Mouse (Mus musculus): ENCODE data around the gene Amdhd1.
A peak's percentile ranks its signal among the peaks of the same experiment; 100 is the strongest.

Amdhd1 gene

DNA sequence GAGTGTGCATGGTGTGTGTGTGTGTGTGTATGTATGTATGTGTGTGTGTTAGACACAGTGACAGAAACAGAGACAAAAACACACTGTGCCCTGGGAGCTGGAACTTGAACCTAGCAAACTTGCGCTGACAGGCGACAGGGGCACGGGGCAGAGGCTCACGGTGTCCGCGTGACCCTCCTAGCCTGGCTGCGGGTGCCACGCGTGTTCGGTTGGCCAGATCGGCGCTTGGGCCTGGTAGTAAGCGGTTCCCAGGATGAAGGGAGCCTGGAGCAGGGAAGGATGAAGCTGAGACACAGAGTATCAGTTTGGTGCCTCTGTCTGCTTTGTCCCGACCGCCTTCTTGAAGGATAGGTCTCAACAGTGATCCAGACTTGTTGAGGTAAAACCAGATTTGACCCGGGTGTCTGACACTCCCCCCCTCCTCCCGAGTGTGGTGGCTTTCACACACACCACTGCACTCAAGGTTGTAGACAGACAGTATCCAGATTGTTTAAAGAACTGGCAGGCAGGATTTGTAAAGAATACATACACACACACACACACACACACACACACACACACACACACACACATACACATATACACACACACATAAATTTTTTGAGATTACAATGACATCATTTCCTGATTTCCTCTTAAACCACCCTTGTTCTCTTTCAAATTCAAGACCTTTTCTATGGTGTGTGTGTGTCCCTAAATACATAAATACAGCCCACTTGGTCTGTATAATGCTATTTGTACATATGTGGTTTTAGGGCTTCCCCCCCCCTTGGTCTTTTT, 788 bp upstream of the Amdhd1 start, which contains the start of gene Ccdc38:
Gene Ccdc38, plus strand, starts transcription at position 202 of the 780 bp plus-strand sequence.
- DNase-seq (ENCODE audit: low read depth) = peak; percentile 77

DNA sequence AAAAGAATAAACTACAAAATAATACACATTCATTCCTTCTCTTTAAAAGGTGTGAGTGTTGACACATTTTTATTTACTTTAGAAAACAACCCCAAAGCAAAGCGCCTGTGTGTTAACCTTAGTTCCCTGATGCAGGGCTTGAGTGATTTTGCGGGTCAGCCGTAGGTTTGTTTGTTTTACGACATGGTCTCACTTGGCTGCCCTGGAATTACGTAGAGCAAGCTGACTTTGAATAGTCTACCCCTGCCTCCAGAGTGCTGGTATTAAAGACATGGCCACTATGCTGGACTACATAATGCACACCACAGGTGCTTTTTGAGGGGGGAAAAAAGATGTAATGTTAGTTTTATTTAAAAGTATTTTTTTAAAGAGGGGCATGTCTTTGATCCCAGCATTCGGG, 1.0 kb downstream of the Amdhd1 start:
- no peak for DNase-seq (ENCODE audit: low read depth)

DNA sequence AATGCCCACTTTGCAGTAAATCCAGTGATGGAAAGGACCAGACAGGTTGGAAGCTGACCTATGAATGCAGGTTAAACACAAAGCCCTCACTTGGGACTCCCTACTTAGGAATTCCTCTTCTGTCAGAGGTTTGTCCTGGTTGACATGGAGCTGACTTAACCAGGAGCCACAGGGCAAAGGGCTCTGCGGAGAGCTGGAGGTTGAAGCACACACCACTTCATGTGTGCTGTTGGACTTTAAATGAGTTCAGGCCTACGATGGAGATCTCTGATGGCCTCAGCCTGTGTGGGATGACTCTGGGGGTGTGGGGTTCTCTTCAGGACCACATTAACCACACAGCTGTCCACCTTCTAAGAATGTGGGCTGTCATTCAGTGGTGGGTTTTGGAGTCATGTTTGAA, 1.5 kb downstream of the Amdhd1 start:
- DNase-seq (ENCODE audit: low read depth) = no peak

DNA sequence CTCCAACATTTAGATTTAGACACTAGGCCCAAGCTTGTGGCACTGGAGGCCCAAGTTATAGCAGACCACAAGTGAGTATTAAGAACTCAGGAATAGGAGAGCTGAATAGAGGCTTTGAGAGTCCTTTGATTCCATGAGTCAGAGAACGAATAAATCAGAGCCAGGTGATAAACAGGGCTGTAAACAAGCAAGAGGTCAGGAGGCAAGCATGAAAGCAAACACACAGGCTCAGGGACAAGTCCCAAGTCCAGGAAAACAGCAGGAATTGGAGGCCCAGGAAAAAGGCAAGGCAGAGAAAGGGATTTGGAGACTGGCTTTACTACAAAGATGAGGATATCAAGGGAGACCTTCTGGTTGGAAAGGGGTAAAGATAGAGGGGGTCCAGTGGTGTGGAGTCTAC, 14.5 kb downstream of the Amdhd1 start:
- DNase-seq (ENCODE audit: low read depth) = no peak

DNA sequence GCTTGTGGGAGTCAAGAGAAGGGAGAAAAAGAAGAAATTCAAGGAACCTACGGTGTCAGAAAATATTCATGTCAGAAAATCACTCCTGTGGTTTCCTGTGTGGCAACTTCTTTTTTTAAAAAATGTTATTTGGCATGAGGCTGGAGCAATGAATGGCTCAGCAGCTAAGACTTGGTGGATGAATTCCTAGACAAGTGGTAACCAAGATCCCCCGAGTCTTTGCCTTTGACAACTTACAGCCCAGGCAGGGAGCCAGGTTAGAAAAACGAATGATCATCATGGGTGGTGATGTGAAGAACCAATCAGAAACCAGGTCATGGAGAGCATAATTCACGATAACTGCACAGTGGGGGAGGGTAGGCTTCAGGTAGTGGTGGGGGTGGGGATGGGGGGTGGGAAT, 18.8 kb downstream of the Amdhd1 start:
- DNase-seq (ENCODE audit: low read depth) = no peak

DNA sequence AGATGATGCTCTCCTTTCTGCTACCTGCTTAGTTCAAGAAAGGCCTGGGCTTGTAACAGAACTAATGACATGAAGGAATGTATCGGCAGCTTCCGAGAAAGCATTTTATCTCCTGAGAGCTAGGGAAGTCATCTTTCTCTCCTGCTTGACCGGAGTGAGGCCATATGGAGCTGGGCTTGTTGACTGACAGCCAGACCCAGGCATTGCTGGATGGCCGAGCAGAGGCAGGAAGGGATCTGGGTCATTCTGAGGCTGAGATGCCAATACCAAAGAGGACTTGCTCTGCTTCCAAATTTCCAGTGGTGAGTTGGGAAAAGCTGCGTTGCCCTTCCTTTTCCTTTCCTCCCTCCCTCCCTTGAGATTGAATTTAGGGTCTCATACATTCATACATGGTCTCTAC, 20.1 kb downstream of the Amdhd1 start:
- DNase-seq (ENCODE audit: low read depth) = no peak

DNA sequence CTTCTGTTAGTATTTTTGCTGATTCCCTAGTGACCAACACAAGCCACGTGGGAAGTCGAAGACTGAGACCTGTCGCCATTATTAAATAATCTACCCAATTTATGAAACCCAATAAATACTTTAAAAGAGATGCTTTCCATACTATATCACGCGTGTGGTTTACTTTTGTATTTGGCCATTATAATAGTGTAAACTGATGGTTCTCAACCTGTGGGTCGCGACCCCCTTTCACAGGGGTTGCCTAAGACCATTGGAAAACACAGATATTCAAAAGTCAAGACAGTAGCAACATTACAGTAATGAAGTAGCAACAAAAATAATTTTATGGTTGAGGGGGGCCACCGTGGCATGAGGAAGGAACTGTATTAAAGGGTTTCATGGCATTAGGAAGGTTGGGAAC, 20.7 kb downstream of the Amdhd1 start:
- DNase-seq (ENCODE audit: low read depth) = no peak

DNA sequence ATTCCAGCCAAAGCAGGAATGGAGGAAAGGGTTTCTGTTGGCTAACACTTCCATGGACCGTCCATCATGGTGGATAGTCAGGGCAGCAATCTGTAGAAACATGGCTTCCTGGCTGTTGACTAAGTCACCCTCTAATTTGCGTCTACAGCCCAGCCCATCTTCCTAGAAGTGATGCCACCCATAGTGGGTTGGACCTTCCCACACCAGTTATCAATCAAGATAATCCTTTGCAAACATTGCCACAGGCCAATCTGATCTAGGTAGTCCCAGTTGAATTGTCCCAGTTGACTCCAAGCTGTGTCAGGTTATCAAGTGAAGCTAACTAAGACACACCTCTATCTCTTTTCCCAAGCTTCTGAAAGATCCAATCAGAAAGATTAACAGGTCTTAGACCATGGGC, 21.2 kb downstream of the Amdhd1 start:
- DNase-seq (ENCODE audit: low read depth) = no peak

DNA sequence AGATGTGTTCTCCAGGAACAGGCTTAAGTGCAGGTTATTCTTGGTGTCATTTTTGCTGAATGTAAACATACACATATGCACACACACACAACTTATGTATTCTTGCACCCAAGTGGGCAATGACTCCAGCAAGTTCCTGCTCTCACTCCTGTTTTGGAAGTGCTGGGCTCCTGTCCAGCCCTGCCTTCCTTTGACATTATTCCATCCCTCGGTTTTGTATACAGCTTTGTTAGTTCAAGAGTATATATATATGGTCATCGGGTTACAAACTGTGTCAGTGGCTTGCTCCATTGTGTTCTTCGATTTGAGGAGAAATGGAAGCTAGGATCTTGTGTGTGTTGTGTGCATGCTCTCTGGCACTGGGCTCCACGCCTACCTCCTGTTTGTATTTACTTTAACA, 21.6 kb downstream of the Amdhd1 start:
- DNase-seq (ENCODE audit: low read depth) = no peak

DNA sequence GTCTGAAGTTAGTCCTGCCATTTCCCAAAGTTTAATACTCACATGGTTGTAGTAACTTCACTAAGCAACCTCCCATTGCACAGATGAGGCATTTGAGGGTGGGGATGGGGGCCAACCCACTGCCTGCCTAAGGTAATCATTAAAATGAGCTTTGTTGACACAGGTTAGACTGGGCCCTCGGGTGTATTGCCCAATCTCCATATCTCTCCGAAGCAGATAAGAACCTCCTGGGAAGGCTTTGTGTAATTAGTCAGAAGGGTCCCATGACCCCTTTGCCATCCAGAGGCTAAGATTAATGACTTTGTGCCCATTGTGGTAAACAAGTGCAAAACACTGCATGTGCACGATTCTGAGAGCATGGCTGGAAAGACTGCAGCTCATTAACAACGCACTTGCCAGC, 22.1 kb downstream of the Amdhd1 start:
- no peak for DNase-seq (ENCODE audit: low read depth)

DNA sequence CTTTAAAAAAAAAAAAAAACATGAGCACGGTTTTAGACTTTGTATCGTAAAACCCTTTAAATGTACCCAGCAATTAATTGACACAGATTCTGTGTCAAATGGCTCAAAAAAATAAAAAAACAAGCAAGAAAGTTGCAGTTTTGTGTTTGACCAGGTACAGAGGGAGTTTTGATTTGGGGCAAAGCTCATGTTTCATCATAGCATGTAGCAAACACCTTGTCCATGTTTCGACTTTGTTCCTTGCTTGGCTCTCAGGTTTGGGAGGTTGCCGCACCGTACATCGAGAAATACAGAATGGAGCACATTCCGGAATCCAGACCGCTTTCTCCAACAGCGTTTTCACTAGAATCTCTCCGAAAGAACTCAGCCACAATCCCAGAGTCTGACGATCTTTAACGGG, 23.9 kb downstream of the Amdhd1 start:
- no peak for DNase-seq (ENCODE audit: low read depth)

DNA sequence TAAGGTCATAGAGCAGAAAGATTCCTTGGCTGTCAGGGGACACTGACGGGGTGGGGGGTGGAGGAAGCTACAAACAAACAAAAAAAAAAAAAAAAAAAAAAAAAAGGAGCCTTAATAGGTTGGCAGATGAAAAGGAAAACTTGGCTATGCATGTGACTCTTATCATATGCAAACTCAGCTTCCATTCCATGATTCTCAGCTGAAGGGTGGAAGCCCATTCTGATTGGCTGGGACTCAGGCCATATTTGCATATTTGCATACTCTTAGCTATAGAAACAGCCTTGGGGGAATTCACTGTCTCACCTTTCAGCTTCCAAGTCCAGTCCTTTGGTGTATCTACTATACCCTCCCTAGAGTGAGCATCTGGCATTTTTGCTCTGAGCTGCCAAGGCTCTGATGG, 24.4 kb downstream of the Amdhd1 start:
- DNase-seq (ENCODE audit: low read depth) = no peak

DNA sequence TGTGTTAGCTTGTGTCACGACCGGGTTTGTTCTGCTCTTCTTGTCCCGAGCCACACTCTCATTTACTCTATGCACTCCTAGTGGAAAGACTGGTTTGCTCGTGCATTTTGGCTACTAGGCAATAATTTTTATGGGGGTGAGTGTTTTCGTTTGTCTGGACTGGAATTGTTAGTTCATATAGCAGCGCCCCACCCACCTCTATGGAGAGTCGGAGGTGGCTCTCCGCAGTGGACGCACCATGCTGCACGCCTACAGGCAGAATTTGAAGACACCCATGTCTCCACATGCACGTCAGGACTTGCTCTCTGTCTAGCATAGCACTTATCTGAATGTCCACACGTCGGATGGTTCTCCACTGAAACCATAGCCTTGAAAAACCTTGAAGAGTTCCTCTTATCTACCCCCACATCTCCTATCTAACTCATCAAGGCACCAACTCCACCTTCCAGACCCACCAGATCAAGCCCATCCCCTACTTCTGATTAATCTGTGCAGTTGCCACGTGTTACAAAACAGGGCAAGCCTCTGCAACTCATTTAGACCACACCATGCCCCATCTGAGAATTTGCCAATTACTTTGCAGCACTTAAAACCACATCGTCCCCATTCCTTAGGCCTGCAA, 30.2 kb downstream of the Amdhd1 start:
- DNase-seq (ENCODE audit: low read depth) = no peak

DNA sequence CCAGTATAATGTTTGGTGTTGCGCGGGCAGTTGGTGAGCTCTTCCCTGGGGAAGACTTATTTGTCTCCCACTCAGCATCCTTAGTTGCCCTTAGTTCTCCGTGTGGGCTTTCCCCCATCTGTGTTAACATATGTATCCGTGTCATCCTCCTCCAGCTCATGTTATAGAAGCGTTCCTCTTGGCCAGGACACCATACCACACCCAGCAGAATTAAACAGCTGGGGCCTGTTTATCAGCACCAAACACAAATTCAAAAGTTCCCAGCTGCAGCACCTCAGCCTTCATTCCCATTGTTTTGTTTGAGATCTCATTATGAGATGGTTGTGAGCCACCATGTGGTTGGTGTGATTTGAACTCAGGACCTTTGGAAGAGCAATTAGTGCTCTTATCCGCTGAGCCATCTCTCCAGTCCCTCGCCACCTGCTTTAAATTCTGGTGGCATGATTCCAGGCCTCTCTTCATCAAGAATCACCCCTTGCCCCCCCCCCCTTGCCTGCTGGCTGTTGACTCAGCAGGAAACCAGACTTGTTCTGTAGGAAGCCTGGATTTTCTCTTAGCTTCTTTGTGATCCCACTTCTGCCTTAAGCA, 31.4 kb downstream of the Amdhd1 start:
- no peak for DNase-seq (ENCODE audit: low read depth)

DNA sequence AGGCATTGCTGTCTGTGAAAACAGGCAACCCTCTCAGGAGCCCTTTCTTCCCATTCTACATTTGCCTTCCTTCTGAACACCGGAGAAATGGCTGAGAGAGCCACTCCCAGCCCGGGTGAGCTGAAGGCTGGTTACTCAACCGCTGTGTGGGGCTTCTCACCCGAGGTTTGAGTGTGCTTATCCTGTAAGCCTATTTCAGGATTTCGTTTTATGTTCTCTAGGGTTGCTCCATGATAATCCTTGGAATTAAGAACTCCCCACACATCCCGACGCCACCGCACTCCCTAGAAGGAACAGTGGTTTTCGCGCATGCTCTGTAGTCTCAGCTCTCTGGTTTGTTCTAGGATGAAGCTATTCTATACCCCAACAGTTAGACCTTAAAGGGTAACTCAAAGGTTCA, 38.5 kb downstream of the Amdhd1 start:
- DNase-seq (ENCODE audit: low read depth) = no peak

DNA sequence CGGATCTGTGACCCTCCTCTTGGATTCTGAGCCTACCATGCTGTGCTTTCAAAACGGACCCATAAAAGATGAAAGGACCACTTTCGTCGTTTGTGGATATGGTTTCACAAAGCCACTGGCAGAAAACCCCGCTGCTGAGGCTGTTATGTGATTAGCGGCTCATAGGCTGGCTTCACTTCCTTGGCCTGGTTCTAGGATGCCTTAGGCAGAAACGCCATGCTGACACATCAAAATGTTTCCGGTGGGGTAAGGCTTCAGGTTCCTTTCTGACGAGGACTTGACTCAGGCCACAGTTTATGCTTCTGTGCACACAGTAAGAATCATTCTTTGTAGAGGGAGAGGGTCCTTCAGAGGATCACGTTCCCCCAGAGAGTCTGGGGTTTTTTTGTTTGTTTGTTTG, 39.0 kb downstream of the Amdhd1 start:
- DNase-seq (ENCODE audit: low read depth) = peak; percentile 11

DNA sequence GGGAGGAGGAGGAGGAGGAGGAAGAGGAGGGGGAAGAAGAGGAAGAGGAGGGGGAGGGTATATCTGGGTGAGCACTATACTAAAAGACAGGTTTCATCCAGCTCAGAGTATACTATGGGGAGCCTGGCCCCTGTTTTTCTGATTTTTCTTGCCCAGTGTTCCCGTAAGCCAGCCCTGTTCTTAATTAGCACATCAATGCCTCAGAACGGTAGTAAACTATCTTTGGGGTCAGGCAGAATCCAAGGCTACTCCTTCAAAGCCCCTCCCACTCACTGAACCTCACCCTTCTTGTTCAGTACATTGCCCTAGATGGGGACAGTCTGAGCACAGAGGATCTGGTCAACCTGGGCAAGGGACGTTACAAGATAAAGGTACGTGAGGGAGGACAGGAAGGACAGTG, 49.4 kb downstream of the Amdhd1 start:
- DNase-seq (ENCODE audit: low read depth) = no peak

DNA sequence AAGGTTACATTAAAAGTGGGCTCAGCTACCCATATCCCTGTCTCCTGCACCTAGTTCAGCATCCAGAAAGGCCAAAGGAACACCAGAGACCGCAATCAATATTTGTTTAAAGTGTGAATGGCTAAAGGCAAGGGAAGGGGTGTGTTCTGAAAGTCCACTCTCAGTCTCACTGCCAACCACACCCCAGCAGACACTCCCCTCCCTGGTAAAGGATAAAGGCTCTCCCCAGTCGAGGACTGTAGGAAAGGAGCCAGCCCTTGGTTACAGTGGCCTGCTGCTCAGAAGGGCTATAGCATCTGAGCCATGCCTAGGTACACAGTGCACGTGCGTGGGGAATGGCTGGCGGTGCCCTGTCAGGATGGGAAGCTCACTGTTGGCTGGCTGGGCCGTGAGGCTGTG, 51.0 kb downstream of the Amdhd1 start:
- no peak for DNase-seq (ENCODE audit: low read depth)

DNA sequence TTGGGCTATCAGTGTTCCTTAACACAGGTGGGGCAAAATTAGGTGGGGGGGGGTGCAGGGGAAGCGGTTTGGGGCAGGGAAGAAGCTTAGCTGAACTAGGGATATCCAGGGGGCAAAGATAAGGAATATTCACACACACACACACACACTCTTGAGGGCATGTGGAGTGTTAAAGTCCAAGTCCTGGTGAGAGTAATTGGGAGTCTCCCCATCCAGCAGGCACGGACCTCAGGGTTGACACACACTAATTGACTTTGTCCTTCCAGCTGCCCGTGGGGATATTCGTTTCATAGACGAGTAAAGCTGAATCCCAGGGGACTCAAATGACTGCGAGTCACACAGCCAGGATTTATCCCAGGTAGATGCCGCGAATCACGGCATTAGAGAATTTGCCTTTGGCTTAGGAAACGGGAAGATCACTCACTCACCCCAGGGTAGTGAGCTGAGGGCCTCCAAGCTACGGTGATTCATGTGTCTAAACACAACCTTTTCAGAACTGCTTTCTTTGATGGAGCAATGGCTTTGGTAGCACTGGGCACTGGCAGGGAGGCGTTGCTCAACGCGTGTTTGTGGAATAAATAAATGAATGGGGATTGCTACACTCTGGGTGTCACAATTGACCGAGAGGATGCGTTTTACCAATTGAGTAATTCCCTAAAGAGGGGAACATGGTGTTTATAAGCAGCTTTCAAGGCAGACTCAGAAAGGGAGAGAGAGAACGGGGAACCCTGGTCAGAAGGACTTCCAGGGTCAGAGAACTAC, 51.6 kb downstream of the Amdhd1 start, which contains the start of gene Hal:
Gene Hal, plus strand, starts transcription at position 703 of the 762 bp plus-strand sequence.
- no peak for DNase-seq (ENCODE audit: low read depth)

DNA sequence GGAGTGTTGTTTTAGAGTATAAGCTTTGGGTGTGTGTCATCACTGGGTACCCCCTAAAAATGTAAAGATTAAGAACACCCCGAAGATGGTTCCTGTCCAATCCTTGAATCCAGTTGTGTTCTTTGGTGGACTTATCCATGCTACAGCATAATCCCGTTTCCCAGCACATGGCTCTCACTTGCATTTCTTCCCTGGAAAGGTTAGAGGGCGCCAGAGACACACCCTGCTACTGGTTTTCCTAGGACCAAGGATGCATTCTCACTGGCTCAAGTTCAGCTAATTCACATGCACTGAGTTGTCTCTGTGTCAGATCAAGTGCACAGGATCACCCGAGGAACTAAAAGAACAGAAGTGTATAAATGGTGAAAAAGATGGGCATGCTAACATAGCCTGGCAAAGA, 53.2 kb downstream of the Amdhd1 start:
- peak; percentile 14 for DNase-seq (ENCODE audit: low read depth)

DNA sequence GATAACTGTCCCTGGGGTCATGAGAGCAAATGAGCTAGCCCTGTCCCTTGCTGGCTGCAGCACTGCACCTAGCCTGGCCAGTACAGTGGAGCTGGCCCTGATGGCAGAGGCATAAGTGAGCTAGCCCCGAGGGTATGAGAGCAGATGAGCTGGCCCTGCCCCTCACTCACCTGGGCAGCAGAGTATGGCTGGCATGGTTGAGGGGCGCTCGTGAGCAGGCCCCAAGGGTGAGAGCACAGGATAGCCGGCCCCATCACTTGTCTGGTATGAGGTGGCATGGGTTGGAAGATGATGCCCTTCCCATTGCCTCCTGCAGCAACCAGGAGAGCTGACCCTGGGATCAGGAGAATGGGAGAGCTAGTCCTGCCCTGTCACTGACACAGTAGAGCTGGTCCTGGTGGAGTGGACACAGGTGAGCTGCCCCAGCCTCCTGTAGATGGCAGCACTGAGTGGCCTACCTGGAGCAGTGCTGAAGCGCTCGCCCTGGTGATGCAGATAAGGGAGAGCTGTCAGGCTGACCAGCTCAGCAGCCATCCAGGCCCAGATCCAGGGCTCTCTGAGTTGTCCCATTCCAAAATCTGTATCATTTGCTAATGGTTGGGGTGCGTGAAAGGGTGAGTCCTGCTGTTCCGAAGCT, 54.7 kb downstream of the Amdhd1 start:
- DNase-seq (ENCODE audit: low read depth) = peak; percentile 60

DNA sequence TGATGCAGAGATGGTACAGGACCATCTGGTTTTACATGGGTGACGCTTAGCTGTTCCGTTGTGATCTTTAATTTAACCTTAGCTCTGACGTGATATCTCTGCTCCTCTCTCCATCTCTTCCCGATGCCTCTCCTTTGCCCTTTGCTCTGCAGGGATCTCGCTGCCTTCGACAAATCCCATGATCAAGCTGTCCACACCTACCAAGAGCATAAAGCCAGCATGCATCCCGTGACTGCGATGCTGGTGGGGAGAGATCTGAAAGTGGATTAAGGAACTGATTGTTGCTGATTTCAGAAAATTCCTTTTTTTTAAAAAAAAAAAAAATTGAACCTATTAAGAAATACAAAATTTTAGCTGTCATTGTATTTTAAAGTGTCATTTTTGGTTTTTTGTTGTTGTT, 55.3 kb downstream of the Amdhd1 start:
- no peak for DNase-seq (ENCODE audit: low read depth)
